Mouse (Mus musculus) A20 (cell line): ENCODE data around the gene Nipal3.

ENCODE experiments used
- DNase-seq: peaks from one replicate; pipeline ENCODE4 v3.0.0-alpha.2; 2011; ENCODE audit warnings: low read depth, low spot score

Nipal3 gene

GRCm38 (mm10) chr4:135505794-135506193, 11.0 kb upstream of the Nipal3 start:
- DNase-seq: no peak

- no peak for DNase-seq
Observed at GRCm38 (mm10) chr4:135501587-135501986, 6.7 kb upstream of the Nipal3 start.

GRCm38 (mm10) chr4:135499831-135500230, 5.0 kb upstream of the Nipal3 start:
- peak; percentile 80 for DNase-seq

- no peak for DNase-seq
Observed at GRCm38 (mm10) chr4:135498136-135498535, 3.3 kb upstream of the Nipal3 start.

- no peak for DNase-seq
Observed at GRCm38 (mm10) chr4:135495810-135496209, 972 bp upstream of the Nipal3 start.

- DNase-seq: peak; percentile 56
Observed at GRCm38 (mm10) chr4:135495397-135495791, 556 bp upstream of the Nipal3 start.

GRCm38 (mm10) chr4:135493691-135494520, 932 bp downstream of the Nipal3 start:
- peak; percentile 85 for DNase-seq

GRCm38 (mm10) chr4:135493271-135493670, 1.6 kb downstream of the Nipal3 start:
- DNase-seq: peak; percentile 47

- DNase-seq: no peak
Observed at GRCm38 (mm10) chr4:135489256-135489655, 5.6 kb downstream of the Nipal3 start.

GRCm38 (mm10) chr4:135486352-135486751, 8.5 kb downstream of the Nipal3 start:
- no peak for DNase-seq

- no peak for DNase-seq
Observed at GRCm38 (mm10) chr4:135485086-135485485, 9.8 kb downstream of the Nipal3 start.

GRCm38 (mm10) chr4:135480370-135480769, 14.5 kb downstream of the Nipal3 start:
- DNase-seq: no peak

GRCm38 (mm10) chr4:135477851-135478250, 17.0 kb downstream of the Nipal3 start:
- no peak for DNase-seq

GRCm38 (mm10) chr4:135463406-135463805, 31.4 kb downstream of the Nipal3 start:
- DNase-seq: no peak

- DNase-seq: no peak
Observed at GRCm38 (mm10) chr4:135453572-135453971, 41.3 kb downstream of the Nipal3 start.

- no peak for DNase-seq
Observed at GRCm38 (mm10) chr4:135453164-135453563, 41.7 kb downstream of the Nipal3 start.

GRCm38 (mm10) chr4:135451360-135452015, 43.4 kb downstream of the Nipal3 start:
- no peak for DNase-seq

GRCm38 (mm10) chr4:135442473-135442872, 52.4 kb downstream of the Nipal3 start:
- no peak for DNase-seq

- peak; percentile 88 for DNase-seq
Observed at GRCm38 (mm10) chr4:135439904-135440522, 54.8 kb downstream of the Nipal3 start.

- peak; percentile 94 for DNase-seq
Observed at GRCm38 (mm10) chr4:135439188-135439647, 55.6 kb downstream of the Nipal3 start.

GRCm38 (mm10) chr4:135437924-135438323, 56.9 kb downstream of the Nipal3 start:
- peak; percentile 43 for DNase-seq

- DNase-seq: no peak
Observed at GRCm38 (mm10) chr4:135436291-135436690, 58.5 kb downstream of the Nipal3 start.
